Mouse (Mus musculus) layer of hippocampus, postnatal 14 days (tissue): ENCODE measurements around the gene Cox5b. TPM values are rescaled to one million over a fixed set of nuclear protein-coding genes. Genes with fewer than 3 reads are reported as not detected.

Source experiments
- microRNA-seq, 2 experiments: library from miRNA; unstranded; fragments of <30 nt; microRNA quantifications; one replicate each; pipeline ENCODE4 v1.2.0; 2021
- total RNA-seq, 2 experiments: library from RNA; stranded (reverse); gene quantifications; 2 replicates each; pipeline ENCODE4 v1.2.3; 2021

The Cox5b gene
- total RNA-seq, 2 experiments from 2014 or later, result 770 to 824 TPM

Small RNA genes lying within 50 kb of the gene (microRNA-seq; reads per million reads assigned to microRNA genes)
- 0 reads per million in 2 experiments for gene Gm24133

Other genes starting within 250 kb of the Cox5b start
- 10 to 100 TPM; 51.3 to 57.7 TPM for gene Lman2l, start 246.2 kb upstream of the Cox5b start, total RNA-seq
- 10 to 100 TPM; 16.8 to 18.2 TPM for gene Cnnm4, start 219.8 kb upstream of the Cox5b start, total RNA-seq
- gene Cnnm3, start 179.6 kb upstream of the Cox5b start, total RNA-seq, result 10 to 100 TPM; 36.1 to 39.5 TPM
- 1 to 10 TPM; 6.1 to 7.5 TPM for gene Ankrd23, start 154.6 kb upstream of the Cox5b start, total RNA-seq
- gene Gm42417, start 152.0 kb upstream of the Cox5b start, total RNA-seq, result not detected
- 10 to 100 TPM; 12.2 to 14.2 TPM for gene Ankrd39, start 144.0 kb upstream of the Cox5b start, total RNA-seq
- 10 to 100 TPM; 17.6 to 20.8 TPM for gene Sema4c, start 133.1 kb upstream of the Cox5b start, total RNA-seq
- under 1 TPM; 0.41 to 0.52 TPM for gene Fam178b, start 8.3 kb upstream of the Cox5b start, total RNA-seq
- under 1 TPM; 0.36 to 0.60 TPM for gene 4933424G06Rik, start 18.7 kb downstream of the Cox5b start, total RNA-seq
- 100 to 1,000 TPM; 215 to 223 TPM for gene Actr1b, start 23.0 kb downstream of the Cox5b start, total RNA-seq
- gene Zap70, start 70.3 kb downstream of the Cox5b start, total RNA-seq, result 1 to 10 TPM; 4.7 TPM